Mouse (Mus musculus) granulocyte monocyte progenitor cell, adult 5-6 weeks (primary cell): Measurements from ENCODE around the gene Luc7l. TPM values are rescaled to one million over a fixed set of nuclear protein-coding genes. Genes with fewer than 3 reads are reported as not detected.
A peak's percentile ranks its signal among the peaks of the same experiment; 100 is the strongest.
"Not testable (repeated sequence)": the region's sequence is repeated elsewhere in the genome, so short reads cannot be mapped to it uniquely, and the experiment has no call there.

Experiments
- ATAC-seq: replicated peaks from 2 replicates; pipeline ENCODE4 v1.8.0; 2016; ENCODE audit warnings: mild to moderate bottlenecking, moderate TSS enrichment, inconsistent platforms; ENCODE audit not compliant: poor library complexity, severe bottlenecking
- total RNA-seq, 2 experiments: library from RNA; stranded (forward) in 1 of 2; stranded (reverse) in 1 of 2; fragments of 200-712, 200-1000 nt in 1 of 2; fragments of >200 nt in 1 of 2; fragmentation: Nextera tagmentation in 1 of 2; gene quantifications; 2 replicates each; pipeline ENCODE4 v1.2.3; 2014 to 2017

Luc7l gene
- total RNA-seq, 2 experiments from 2014 or later = 60.0 to 63.7 TPM

GRCm38 (mm10) chr17:26251886-26252538 lies 684 bp upstream of the Luc7l start:
- 0 out of 2 replicates have a peak, but pooled peaks have one; percentile 31 for ATAC-seq

GRCm38 (mm10) chr17:26253399-26253798 lies 703 bp downstream of the Luc7l start:
- ATAC-seq = no peak; the same call in 1 of the 2 replicates

GRCm38 (mm10) chr17:26255313-26255712 lies 2.6 kb downstream of the Luc7l start:
- ATAC-seq = no peak

GRCm38 (mm10) chr17:26261826-26262225 lies 9.1 kb downstream of the Luc7l start:
- no peak for ATAC-seq

GRCm38 (mm10) chr17:26262384-26262783 lies 9.7 kb downstream of the Luc7l start:
- ATAC-seq = no peak

- no peak for ATAC-seq
Observed at GRCm38 (mm10) chr17:26268851-26269250, 16.2 kb downstream of the Luc7l start.

GRCm38 (mm10) chr17:26269577-26269976 lies 16.9 kb downstream of the Luc7l start:
- ATAC-seq = not testable (repeated sequence)

GRCm38 (mm10) chr17:26272586-26272985 lies 19.9 kb downstream of the Luc7l start:
- ATAC-seq = no peak

GRCm38 (mm10) chr17:26275933-26276332 lies 23.2 kb downstream of the Luc7l start:
- ATAC-seq = no peak

GRCm38 (mm10) chr17:26276711-26277110 lies 24.0 kb downstream of the Luc7l start:
- ATAC-seq = no peak

- ATAC-seq = no peak
Observed at GRCm38 (mm10) chr17:26286199-26286955, 33.7 kb downstream of the Luc7l start.

- ATAC-seq = no peak
Observed at GRCm38 (mm10) chr17:26289475-26289874, 36.8 kb downstream of the Luc7l start.

- ATAC-seq = not testable (repeated sequence)
Observed at GRCm38 (mm10) chr17:26298318-26298717, 45.6 kb downstream of the Luc7l start.

GRCm38 (mm10) chr17:26314291-26314690 lies 61.6 kb downstream of the Luc7l start:
- ATAC-seq = peak; percentile 52

GRCm38 (mm10) chr17:26315474-26315873 lies 62.8 kb downstream of the Luc7l start:
- ATAC-seq = no peak; the same call in 1 of the 2 replicates

- ATAC-seq = no peak
Observed at GRCm38 (mm10) chr17:26318441-26318840, 65.7 kb downstream of the Luc7l start.

Other genes starting within 250 kb of the Luc7l start
- gene Rab11fip3, start 183.3 kb upstream of the Luc7l start, total RNA-seq (2014; fragmentation: Nextera tagmentation) = 1.3 and 3.6 TPM in 2 replicates
- gene Rab11fip3, start 183.3 kb upstream of the Luc7l start, total RNA-seq (2017) = 0.46 and 0.60 TPM in 2 replicates
- gene Decr2, start 162.6 kb upstream of the Luc7l start, total RNA-seq (2014; fragmentation: Nextera tagmentation) = 5.7 and 13.3 TPM in 2 replicates
- gene Decr2, start 162.6 kb upstream of the Luc7l start, total RNA-seq (2017) = 14.8 and 17.0 TPM in 2 replicates
- gene Nme4, start 157.3 kb upstream of the Luc7l start, total RNA-seq (2014; fragmentation: Nextera tagmentation) = 74.1 and 75.1 TPM in 2 replicates
- 41.2 and 43.4 TPM in 2 replicates for gene Nme4, start 157.3 kb upstream of the Luc7l start, total RNA-seq (2017)
- gene Tmem8, start 139.6 kb upstream of the Luc7l start, total RNA-seq (2014; fragmentation: Nextera tagmentation) = 5.3 and 8.6 TPM in 2 replicates
- gene Tmem8, start 139.6 kb upstream of the Luc7l start, total RNA-seq (2017) = 2.1 and 3.7 TPM in 2 replicates
- 61.7 and 90.4 TPM in 2 replicates for gene Mrpl28, start 129.4 kb upstream of the Luc7l start, total RNA-seq (2014; fragmentation: Nextera tagmentation)
- 47.1 and 68.9 TPM in 2 replicates for gene Mrpl28, start 129.4 kb upstream of the Luc7l start, total RNA-seq (2017)
- gene Axin1, start 114.2 kb upstream of the Luc7l start, total RNA-seq (2014; fragmentation: Nextera tagmentation) = 26.9 and 28.3 TPM in 2 replicates
- 147 and 186 TPM in 2 replicates for gene Axin1, start 114.2 kb upstream of the Luc7l start, total RNA-seq (2017)
- gene Pdia2, start 53.8 kb upstream of the Luc7l start, total RNA-seq (2014; fragmentation: Nextera tagmentation) = not detected in 2 replicates
- gene Pdia2, start 53.8 kb upstream of the Luc7l start, total RNA-seq (2017) = 0.30 TPM in 1 of 2 replicates, not detected in the other
- gene Rgs11, start 49.9 kb upstream of the Luc7l start, total RNA-seq (2014; fragmentation: Nextera tagmentation) = not detected in 2 replicates
- not detected in 2 replicates for gene Rgs11, start 49.9 kb upstream of the Luc7l start, total RNA-seq (2017)
- not detected in 2 replicates for gene Arhgdig, start 45.1 kb upstream of the Luc7l start, total RNA-seq (2014; fragmentation: Nextera tagmentation)
- gene Arhgdig, start 45.1 kb upstream of the Luc7l start, total RNA-seq (2017) = 0.98 TPM in 1 of 2 replicates, not detected in the other
- 12.8 and 15.4 TPM in 2 replicates for gene Fam234a, start 8.7 kb upstream of the Luc7l start, total RNA-seq (2014; fragmentation: Nextera tagmentation)
- gene Fam234a, start 8.7 kb upstream of the Luc7l start, total RNA-seq (2017) = 5.1 and 6.1 TPM in 2 replicates
- 1.4 TPM in 2 replicates for gene Neurl1b, start 161.9 kb downstream of the Luc7l start, total RNA-seq (2014; fragmentation: Nextera tagmentation)
- gene Neurl1b, start 161.9 kb downstream of the Luc7l start, total RNA-seq (2017) = 0.65 and 3.6 TPM in 2 replicates